Mouse (Mus musculus) lung, adult 2 months (tissue): Measurements from ENCODE around the gene 1700001C19Rik. TPM values are rescaled to one million over a fixed set of nuclear protein-coding genes. Genes with fewer than 3 reads are reported as not detected.
A peak's percentile ranks its signal among the peaks of the same experiment; 100 is the strongest.

Source experiments
- DNase-seq: peaks from one replicate; pipeline ENCODE4 v3.0.0; 2022
- H3K4me1 ChIP-seq: fragments of 200-500 bp; 2 replicates; pipeline ENCODE4 v1.6.1; 2011; ENCODE audit warnings: low read length; ENCODE audit not compliant: control insufficient read depth, insufficient read depth
- H3K4me3 ChIP-seq: fragments of 200-500 bp; replicated peaks from 2 replicates; pipeline ENCODE3; 2011; ENCODE audit warnings: low read depth, mild to moderate bottlenecking, control low read depth, low read length; ENCODE audit errors: extremely low read depth
- CTCF ChIP-seq: fragments of 200-500 bp; IDR thresholded peaks from 2 replicates; pipeline ENCODE4 v1.5.1; 2011; ENCODE audit warnings: mild to moderate bottlenecking, low read length, control low read depth; ENCODE audit not compliant: insufficient read depth
- POLR2A ChIP-seq: fragments of 200-500 bp; IDR thresholded peaks from 2 replicates; pipeline ENCODE4 v1.6.1; 2011; ENCODE audit warnings: low read depth, mild to moderate bottlenecking, control low read depth, low read length, borderline replicate concordance; ENCODE audit errors: extremely low read depth
- WGBS: fragments of 180-500 bp; shearing (Covaris S2); methylation state at CpG from one replicate; pipeline ENCODE4 v1.1.7; 2018; 5-methylcytosine and 5-hydroxymethylcytosine counted together
- polyA plus RNA-seq: library from polyadenylated mRNA; depleted of rRNA; stranded (reverse); fragments of >200 nt; gene quantifications from 2 replicates; pipeline ENCODE4 v1.2.3, GENCODE M21; 2012

1700001C19Rik gene
- polyA plus RNA-seq, 1 experiment = 0.14 TPM

GRCm38 (mm10) chr17:47448523-47449372, 11.6 kb upstream of the 1700001C19Rik start:
- Histone ChIP-seq H3K4me1 (peaks cover 2% of the 10 kb centered on the region; the same call in 1 of the 2 replicates), H3K4me3 (no peak overlapping the region)
- DNase-seq = no peak
- TF ChIP-seq POLR2A (no peak), CTCF (no peak)
- WGBS = 38% methylated on average over 8 of the region's 8 CpGs

GRCm38 (mm10) chr17:47446561-47446960, 9.4 kb upstream of the 1700001C19Rik start:
- H3K4me1 ChIP-seq = peaks cover 2% of the 10 kb centered on the region
- 70% methylated on average over 11 of the region's 11 CpGs for WGBS
- TF ChIP-seq POLR2A = no peak
- no peak for TF ChIP-seq CTCF
- no peak for DNase-seq
- no peak overlapping the region for H3K4me3 ChIP-seq

- no peak overlapping the region for H3K4me3 ChIP-seq
- DNase-seq = no peak
- 60% methylated on average over 9 of the region's 9 CpGs for WGBS
- no peak for TF ChIP-seq CTCF
- TF ChIP-seq POLR2A = no peak
- peaks cover 2% of the 10 kb centered on the region for H3K4me1 ChIP-seq
These were observed 8.8 kb upstream of the 1700001C19Rik start for GRCm38 (mm10) chr17:47446025-47446424.

- Histone ChIP-seq H3K4me1 (peaks cover 2% of the 10 kb centered on the region), H3K4me3 (no peak overlapping the region)
- TF ChIP-seq CTCF = no peak
- TF ChIP-seq POLR2A = no peak
- DNase-seq = no peak
- 75% methylated on average over 11 of the region's 11 CpGs for WGBS
These were observed 8.3 kb upstream of the 1700001C19Rik start for GRCm38 (mm10) chr17:47445518-47445917.

GRCm38 (mm10) chr17:47444113-47444512, 6.9 kb upstream of the 1700001C19Rik start:
- no peak for TF ChIP-seq CTCF
- TF ChIP-seq POLR2A = no peak
- H3K4me3 ChIP-seq = no peak overlapping the region
- WGBS = 55% methylated on average over 6 of the region's 6 CpGs
- DNase-seq = no peak
- peaks cover 8% of the 10 kb centered on the region for H3K4me1 ChIP-seq

- TF ChIP-seq CTCF = peak; percentile 2; the same call in 1 of the 2 replicates
- no peak for TF ChIP-seq POLR2A
- Histone ChIP-seq H3K4me3 (no peak overlapping the region), H3K4me1 (peaks cover 9% of the 10 kb centered on the region)
- DNase-seq = no peak
- WGBS = 67% methylated on average over 3 of the region's 3 CpGs
These were observed 5.1 kb upstream of the 1700001C19Rik start for GRCm38 (mm10) chr17:47442271-47442670.

GRCm38 (mm10) chr17:47441296-47442051, 4.3 kb upstream of the 1700001C19Rik start:
- no peak overlapping the region for H3K4me3 ChIP-seq
- WGBS = 72% methylated on average over 19 of the region's 19 CpGs
- DNase-seq = no peak
- TF ChIP-seq POLR2A = no peak
- no peak for TF ChIP-seq CTCF
- H3K4me1 ChIP-seq = peaks cover 9% of the 10 kb centered on the region

GRCm38 (mm10) chr17:47440359-47440890, 3.2 kb upstream of the 1700001C19Rik start:
- no peak for DNase-seq

GRCm38 (mm10) chr17:47439396-47440028, 2.3 kb upstream of the 1700001C19Rik start:
- Histone ChIP-seq H3K4me3 (no peak overlapping the region), H3K4me1 (peaks cover 7% of the 10 kb centered on the region)
- 26% methylated on average over 9 of the region's 9 CpGs for WGBS
- no peak for DNase-seq
- TF ChIP-seq CTCF (no peak), POLR2A (no peak)

More at GRCm38 (mm10) chr17:47440359-47440890, 3.2 kb upstream of the 1700001C19Rik start:
- 48% methylated on average over 9 of the region's 9 CpGs for WGBS
- peaks cover 7% of the 10 kb centered on the region for H3K4me1 ChIP-seq
- no peak overlapping the region for H3K4me3 ChIP-seq
- TF ChIP-seq POLR2A (no peak), CTCF (no peak)
